Mouse (Mus musculus): ENCODE measurements around the gene Rubcnl. TPM values are rescaled to one million over a fixed set of nuclear protein-coding genes. Genes with fewer than 3 reads are reported as not detected.

Gene Rubcnl
- polyA plus RNA-seq, 1 experiment from 2014 or later = 0.19 TPM

Other genes with a start within 250 kb of the Rubcnl start
- 6.5 and 7.8 TPM in 2 replicates for gene Lrch1, start 68.2 kb upstream of the Rubcnl start, polyA plus RNA-seq (2016; fragmentation: Nextera tagmentation; extraction: Ambion mirVana)
- not detected in 2 replicates for gene Lrrc63, start 114.9 kb downstream of the Rubcnl start, polyA plus RNA-seq (2016; fragmentation: Nextera tagmentation; extraction: Ambion mirVana)
- gene Lcp1, start 115.1 kb downstream of the Rubcnl start, polyA plus RNA-seq (2016; fragmentation: Nextera tagmentation; extraction: Ambion mirVana) = 36.2 and 39.8 TPM in 2 replicates
- 50.0 and 50.6 TPM in 2 replicates for gene Cpb2, start 226.3 kb downstream of the Rubcnl start, polyA plus RNA-seq (2016; fragmentation: Nextera tagmentation; extraction: Ambion mirVana)